Mouse (Mus musculus): Measurements from ENCODE around the gene Aldh6a1.

GRCm38 (mm10) chr12:84390336-84390735 is 60.5 kb downstream of the Aldh6a1 start:
- TF ChIP-seq CTCF (IDR thresholded peaks at IDR 0.05; ENCODE audit: control insufficient read depth, insufficient read depth, insufficient read length) (no peak), USF1 (IDR thresholded peaks at IDR 0.05; ENCODE audit: low read depth) (no peak), CEBPB (IDR thresholded peaks at IDR 0.05; ENCODE audit: low read depth) (no peak), MYOG (IDR thresholded peaks at IDR 0.05; ENCODE audit: control insufficient read depth, extremely low read depth, insufficient read length) (no peak), MAX (IDR thresholded peaks at IDR 0.05) (no peak)

Data from C2C12 (cell line).